Mouse (Mus musculus) kidney, postnatal 14 days (tissue): Measurements from ENCODE around the gene Frat2.
A peak's percentile ranks its signal among the peaks of the same experiment; 100 is the strongest.

Experiments used
- DNase-seq: peaks from one replicate; pipeline ENCODE4 v3.0.0; 2022; ENCODE audit warnings: mixed read lengths

The Frat2 gene

DNA sequence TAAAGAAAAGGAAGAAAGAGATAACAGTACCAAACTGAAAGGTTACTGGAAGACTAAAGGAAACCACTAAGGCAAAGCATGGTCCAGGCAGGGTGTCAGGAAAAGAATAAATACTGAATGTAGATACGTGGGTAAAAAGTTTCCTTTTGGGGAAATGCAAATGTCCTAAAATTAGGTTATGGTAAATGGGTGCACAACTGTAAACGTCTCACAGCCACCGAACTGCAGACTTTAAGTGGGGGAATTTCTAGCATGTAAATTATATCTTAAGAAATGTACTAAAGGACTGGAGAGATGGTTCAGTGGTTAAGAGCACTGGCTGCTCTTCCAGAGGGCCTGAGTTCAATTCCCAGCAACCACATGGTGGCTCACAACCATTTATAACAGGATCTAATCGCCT lies 29.2 kb downstream of the Frat2 start:
- DNase-seq: no peak

DNA sequence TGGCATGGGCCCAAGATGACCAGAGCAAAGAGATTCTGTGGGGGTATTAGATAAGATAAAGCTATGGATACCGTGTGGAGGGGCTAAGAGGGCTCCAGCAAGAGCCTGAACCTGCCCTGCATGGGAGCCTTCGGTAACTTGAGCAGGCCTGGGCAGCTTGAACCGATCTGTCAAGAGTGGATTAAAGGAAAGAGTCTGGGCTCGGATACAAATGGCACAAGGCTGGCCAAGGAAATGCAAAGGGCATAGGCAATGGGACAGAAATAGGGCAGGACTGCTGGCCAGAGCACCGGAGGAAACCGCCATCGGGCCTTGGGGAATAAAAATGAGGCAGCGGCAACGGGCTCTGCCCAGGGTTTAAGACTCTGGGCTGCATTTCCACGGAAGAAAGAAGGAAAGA lies 30.6 kb downstream of the Frat2 start:
- no peak for DNase-seq

DNA sequence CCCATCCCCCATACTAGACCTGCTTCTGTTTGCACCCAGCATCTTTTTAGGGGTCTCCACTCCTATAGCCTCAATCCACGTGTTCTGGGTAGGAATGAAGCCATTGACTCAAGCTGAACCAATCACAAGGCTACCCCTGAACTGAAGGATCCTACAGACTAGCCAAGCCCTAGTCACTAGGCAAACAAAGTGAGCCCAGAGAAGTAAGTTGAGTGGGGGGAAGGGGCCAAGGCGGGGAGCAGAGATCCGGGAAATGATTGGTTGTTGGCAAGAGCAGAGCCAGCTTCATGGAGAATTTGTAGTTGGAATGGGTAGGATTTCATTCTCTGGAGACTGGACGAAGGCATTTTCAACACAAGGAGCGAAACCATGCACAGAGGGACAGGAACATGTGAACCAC lies 31.0 kb downstream of the Frat2 start:
- DNase-seq: no peak

GRCm38 (mm10) chr19:41816410-41816809 lies 31.5 kb downstream of the Frat2 start:
- DNase-seq: no peak

DNA sequence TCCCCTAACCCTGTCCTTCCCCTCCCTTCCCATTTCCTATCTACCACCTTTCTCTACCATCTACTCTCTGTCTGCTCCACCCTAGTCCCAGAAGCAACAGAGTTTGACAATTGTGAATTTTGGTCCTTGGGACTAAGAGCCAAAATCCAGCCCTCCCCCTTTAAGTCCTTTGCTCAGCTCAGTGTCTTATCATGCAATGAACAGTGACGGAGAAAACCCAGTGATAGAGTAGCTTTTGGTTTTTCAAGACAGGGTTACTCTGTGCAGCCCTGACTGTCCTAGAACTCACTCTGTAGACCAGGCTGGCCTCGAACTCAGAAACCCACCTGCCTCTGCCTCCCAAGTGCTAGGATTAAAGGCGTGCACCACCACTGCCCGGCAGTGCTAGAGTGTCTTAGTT lies 34.6 kb downstream of the Frat2 start:
- DNase-seq: no peak

DNA sequence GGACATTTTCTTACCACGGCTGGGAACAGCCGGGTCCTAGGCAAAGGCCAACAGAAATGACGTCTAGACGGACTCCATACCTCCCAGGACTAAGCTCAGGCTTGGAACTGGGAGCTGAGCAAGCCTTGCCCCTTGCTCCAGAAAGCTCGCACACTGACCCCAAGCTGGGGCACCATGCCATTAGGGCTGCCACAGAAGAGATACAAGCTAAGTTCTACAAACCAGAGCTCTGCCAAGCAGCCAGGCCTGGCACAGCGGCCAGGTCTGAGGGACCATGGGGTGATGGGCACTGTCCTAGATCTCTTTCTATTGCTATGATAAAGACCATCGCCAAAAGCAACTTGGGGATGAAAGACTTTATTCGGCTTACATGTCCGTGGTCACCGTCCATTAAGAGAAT lies 35.4 kb downstream of the Frat2 start:
- DNase-seq: no peak

- DNase-seq: no peak
Measured at GRCm38 (mm10) chr19:41810074-41810473, 37.9 kb downstream of the Frat2 start.

DNA sequence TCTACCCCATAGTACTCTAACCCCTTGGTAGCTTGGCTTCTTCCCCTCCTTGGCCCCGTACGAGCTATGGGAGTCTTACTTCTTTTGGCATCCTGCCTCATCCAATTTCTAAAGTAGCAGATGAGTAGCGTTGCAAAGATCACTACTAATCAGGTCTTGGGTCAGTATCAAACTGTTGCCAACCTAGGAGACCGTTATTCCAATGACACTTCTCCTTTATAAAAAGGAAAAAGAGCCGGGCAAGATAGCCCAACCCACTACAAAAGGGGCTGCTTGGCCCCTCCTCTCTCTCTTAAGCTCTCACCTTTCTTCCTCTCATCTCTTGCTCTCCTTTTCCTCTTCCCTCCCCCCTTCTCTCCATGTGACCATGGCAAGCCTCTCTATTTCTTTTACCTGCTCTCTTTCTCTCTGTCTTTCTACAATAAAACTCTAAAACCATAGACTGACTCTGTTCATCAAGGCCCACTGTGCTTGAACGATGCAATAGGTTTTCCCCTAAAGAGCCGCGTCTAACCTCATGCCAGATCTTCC lies 39.8 kb downstream of the Frat2 start:
- no peak for DNase-seq

DNA sequence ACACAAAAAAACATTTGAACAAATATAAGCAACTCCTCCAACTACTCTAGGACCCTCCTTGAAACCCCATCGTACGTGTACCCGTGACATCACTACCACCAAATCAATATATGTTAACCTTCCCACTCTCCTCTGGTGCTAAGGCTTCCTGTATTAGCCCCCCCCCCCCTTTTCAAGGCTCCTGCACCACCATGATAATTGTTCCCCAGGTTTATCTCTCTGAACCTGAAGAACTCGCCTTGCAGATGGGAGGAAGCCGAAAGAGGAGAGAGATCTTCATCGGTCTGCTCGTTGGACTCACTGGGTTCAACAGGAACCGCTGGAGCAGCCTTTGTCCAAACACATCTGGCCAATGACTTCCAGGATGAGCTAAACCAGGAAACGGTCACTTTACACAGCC lies 40.4 kb downstream of the Frat2 start:
- DNase-seq: no peak

- no peak for DNase-seq
Measured at GRCm38 (mm10) chr19:41805831-41806230, 42.1 kb downstream of the Frat2 start.

- DNase-seq: no peak
Measured at GRCm38 (mm10) chr19:41803322-41803721, 44.6 kb downstream of the Frat2 start.

- peak; percentile 95 for DNase-seq
Measured at GRCm38 (mm10) chr19:41801742-41802369, 46.1 kb downstream of the Frat2 start, which contains the start of gene Arhgap19. Gene Arhgap19, minus strand, starts transcription at chr19:41802047.

DNA sequence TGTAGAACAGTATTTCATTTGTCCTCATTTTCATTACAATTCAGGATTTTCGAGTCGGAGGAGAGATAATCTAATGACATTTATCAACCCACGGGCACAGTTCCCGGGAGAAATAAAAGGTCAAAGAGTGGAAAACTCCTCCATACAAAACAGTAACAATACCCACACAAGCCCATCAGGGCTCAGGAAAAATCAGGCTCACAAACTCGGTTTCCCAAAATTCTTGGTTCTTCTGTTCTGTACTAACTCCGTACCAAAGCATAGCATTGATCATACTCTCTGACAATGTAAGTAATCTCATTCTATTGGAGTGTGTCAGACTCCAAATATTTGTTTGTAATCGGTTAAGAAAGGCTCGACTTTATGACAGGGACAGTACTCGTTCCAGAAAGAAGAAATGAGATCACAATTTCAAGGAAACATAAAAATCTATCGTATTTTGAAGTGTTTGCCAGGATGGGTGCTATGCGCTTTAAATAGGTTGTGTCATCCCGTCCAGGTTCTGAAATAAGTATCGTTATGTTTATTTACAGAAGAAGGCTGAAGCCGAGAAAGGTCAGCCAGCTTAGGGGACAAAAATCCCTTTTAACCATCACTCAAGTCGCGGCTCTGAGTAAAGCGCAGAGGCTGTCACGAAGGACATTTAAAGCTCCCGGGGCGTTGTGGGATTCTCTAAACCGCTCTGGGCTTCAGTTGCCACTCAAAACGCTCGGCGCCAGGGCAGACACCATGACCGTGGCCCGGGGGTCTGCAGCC lies 46.8 kb downstream of the Frat2 start:
- DNase-seq: no peak

DNA sequence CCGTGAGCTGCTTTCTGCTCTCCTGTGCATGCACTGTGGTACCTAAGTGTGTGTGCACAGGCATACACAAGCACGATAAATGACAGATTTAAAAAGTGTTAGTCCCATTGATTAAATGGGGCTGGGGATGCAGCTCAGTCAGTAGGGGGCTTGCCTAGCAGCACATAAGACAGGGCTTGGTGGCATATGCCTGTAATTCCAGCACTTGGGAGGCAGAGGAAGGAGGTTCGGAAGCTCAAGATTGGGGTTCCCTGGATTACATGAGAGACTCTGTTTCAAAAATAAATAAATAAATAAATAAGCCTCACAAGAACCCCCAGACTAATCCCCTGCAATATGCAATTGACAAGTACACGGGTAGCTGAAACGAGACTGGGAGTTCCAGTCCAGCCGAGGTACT lies 47.5 kb downstream of the Frat2 start:
- no peak for DNase-seq

DNA sequence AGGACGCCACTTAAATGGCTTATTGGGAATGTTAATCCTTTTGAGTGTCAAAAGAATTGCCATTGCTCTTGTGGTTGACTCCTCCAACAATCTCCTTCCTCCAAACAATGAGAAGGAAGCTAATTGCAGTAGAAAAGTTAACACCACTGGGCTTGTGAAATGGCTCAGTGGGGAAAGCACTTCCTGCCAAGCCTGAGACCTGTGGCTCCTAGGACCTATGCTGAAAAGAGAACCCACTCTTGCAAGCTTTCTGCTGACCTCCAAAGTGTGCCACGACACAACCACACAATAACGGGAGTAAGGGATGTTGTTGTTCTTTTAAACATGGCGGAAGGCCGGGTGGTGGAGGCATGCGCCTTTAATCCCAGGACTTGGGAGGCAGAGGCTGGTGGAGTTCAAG lies 50.4 kb downstream of the Frat2 start:
- DNase-seq: no peak

DNA sequence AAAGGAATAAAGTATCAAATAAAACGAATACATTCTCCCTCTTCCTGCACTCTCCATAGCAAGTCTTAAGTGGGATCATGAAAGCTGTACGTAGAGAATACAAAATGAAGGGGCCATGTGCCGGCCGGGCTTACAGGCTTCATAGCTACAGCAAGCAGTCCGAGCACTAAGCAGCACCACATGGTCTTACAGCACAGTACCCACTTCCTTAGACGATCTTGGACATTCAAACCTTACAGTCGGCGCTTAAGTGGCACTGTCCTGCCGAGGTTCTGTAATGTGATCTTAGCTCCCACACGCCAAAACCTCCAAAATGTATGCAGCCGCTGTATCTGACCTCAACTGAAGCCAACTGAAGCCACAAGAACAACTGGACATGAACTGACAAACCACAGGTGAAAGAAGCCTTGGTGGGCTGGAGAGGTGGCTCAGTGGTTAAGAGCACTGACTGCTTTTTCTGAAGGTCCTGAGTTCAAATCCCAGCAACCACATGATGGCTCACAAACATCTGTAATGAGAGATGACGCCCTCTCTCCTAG lies 51.1 kb downstream of the Frat2 start:
- DNase-seq: no peak

DNA sequence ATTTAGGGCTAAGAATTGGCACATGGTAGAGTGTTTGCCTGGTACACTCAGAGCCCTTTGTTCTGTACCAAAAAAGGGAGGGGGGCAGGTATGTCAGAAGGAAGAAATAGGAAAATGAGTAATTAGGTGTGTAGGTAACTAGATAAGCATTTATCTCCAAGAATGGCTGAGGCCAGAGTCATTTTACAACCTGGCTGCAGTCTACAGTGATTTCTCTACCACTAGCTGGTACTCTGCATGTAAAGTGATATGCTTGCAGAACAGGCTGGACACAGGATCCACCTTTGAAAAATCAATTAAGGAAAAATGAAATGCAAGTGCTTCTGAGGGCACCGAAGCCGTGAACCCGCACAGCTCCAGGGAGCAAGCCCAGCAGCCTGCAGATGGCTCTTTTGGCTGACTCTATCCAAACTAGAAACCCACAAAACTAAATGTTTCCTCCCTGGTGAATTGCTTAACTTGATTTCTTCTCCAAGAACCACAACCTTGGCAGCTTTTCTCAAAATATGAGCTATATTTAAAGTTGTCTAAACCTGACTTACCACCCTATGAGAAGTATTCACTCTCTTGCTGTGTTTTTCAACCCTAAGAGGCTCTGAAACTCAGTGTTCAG lies 51.7 kb downstream of the Frat2 start:
- no peak for DNase-seq
